Mouse (Mus musculus): ENCODE data around the gene Notum. TPM values are rescaled to one million over a fixed set of nuclear protein-coding genes. Genes with fewer than 3 reads are reported as not detected.
"Not testable (repeated sequence)": the region's sequence is repeated elsewhere in the genome, so short reads cannot be mapped to it uniquely, and the experiment has no call there.

Notum gene
- polyA plus RNA-seq, 1 experiment, result 0.19 TPM

- Histone ChIP-seq H3K79me2 (ENCODE audit: control insufficient read depth, insufficient read depth) (no peaks in the 10 kb centered on the region), H3K4me3 (no peak overlapping the region), H3K4me2 (ENCODE audit: low read depth) (peak overlapping the region; percentile 56), H3K27me3 (ENCODE audit: control insufficient read depth, insufficient read depth, insufficient read length) (no peaks in the 10 kb centered on the region), H3ac (ENCODE audit: control insufficient read depth, insufficient read length) (no peak overlapping the region), H3K36me3 (ENCODE audit: control insufficient read depth, insufficient read depth) (peaks cover 14% of the 10 kb centered on the region)
- TF ChIP-seq POLR2A (IDR thresholded peaks at IDR 0.05; ENCODE audit: insufficient read length, low read depth), result no peak
- TF ChIP-seq POLR2AphosphoS2 (IDR thresholded peaks at IDR 0.05; ENCODE audit: insufficient read length, low read depth), result no peak
- TF ChIP-seq E2F4 (IDR thresholded peaks at IDR 0.05; ENCODE audit: insufficient read depth), result no peak
- peak in 1 of 3 experiments; percentile 30 for TF ChIP-seq MYOD1 (IDR thresholded peaks at IDR 0.05; ENCODE audit: control insufficient read depth in 1 of 3, insufficient read length in 2 of 3, low read depth in 2 of 3)
- no peak for TF ChIP-seq REST (IDR thresholded peaks at IDR 0.05; ENCODE audit: insufficient read depth, insufficient read length)
- no peak for TF ChIP-seq MYOG (IDR thresholded peaks at IDR 0.05; ENCODE audit: control insufficient read depth in 1 of 3, insufficient read depth in 1 of 3, insufficient read length in 2 of 3, low read depth in 2 of 3)
- no peak for TF ChIP-seq MAX (IDR thresholded peaks at IDR 0.05; ENCODE audit: low read depth)
- no peak for TF ChIP-seq TCF3 (IDR thresholded peaks at IDR 0.05; ENCODE audit: insufficient read length, low read depth)
- TF ChIP-seq CEBPB (IDR thresholded peaks at IDR 0.05; ENCODE audit: insufficient read depth, poor library complexity, severe bottlenecking), result no peak
Measured at GRCm38 (mm10) chr11:120683536-120683935, 22.6 kb upstream of the Notum start.

DNA sequence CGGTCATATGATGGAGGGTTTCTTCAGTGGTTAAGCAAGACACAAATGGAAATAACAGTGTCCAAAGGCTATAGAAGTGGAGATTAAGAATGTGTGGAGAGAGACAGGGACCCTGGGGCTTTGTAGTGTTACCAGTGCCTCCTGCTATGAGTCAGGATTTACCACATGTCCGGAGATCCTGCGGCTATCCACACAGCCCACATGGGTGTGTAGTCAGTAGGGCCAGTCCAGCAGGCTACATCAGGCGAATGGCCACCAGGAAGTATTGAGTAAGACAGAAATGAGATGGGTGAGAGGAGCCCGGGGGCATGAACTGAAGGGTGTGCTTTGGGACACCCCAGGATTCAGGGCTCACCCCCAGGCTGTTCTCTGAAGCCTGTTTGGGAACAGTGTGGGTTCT, 21.7 kb upstream of the Notum start:
- Histone ChIP-seq H3K27me3 (ENCODE audit: control insufficient read depth, insufficient read depth, insufficient read length) (no peaks in the 10 kb centered on the region), H3K79me2 (ENCODE audit: control insufficient read depth, insufficient read depth) (no peaks in the 10 kb centered on the region), H3K4me2 (ENCODE audit: low read depth) (peak overlapping the region; percentile 56), H3ac (ENCODE audit: control insufficient read depth, insufficient read length) (no peak overlapping the region), H3K4me3 (no peak overlapping the region), H3K36me3 (ENCODE audit: control insufficient read depth, insufficient read depth) (peaks cover 7% of the 10 kb centered on the region)
- TF ChIP-seq E2F4 (IDR thresholded peaks at IDR 0.05; ENCODE audit: insufficient read depth) (no peak), CEBPB (IDR thresholded peaks at IDR 0.05; ENCODE audit: insufficient read depth, poor library complexity, severe bottlenecking) (peak; percentile 66), USF1 (IDR thresholded peaks at IDR 0.05; ENCODE audit: low read depth) (peak; percentile 23), MYOG (IDR thresholded peaks at IDR 0.05; ENCODE audit: control insufficient read depth in 1 of 3, insufficient read depth in 1 of 3, insufficient read length in 2 of 3, low read depth in 2 of 3) (peak in 1 of 3 experiments; percentile 56), MYOD1 (IDR thresholded peaks at IDR 0.05; ENCODE audit: control insufficient read depth in 1 of 3, insufficient read length in 2 of 3, low read depth in 2 of 3) (peak in 1 of 3 experiments; percentile 56)

DNA sequence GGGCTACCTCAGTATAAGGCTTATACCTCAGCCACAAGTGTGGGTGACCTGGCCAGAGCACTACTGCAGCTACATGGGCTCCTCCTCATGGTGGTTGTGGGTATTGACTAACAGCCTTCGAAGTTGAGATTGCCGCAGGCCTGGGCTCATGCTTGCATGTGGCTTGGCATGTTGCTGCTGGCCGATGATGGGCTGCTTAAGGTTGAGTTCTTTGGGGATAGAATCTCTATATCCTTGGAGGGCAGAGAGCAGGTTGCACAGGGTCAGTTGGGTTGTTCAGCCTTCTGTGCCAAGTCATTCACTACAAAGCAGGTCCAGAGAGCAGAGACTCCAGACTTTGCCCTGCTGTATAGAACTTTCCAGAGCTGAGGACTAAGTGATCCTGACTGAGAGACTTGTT, 18.9 kb upstream of the Notum start:
- H3K4me2 ChIP-seq (ENCODE audit: low read depth), result no peak overlapping the region
- no peak overlapping the region for H3K4me3 ChIP-seq
- H3ac ChIP-seq (ENCODE audit: control insufficient read depth, insufficient read length), result no peak overlapping the region
- TF ChIP-seq MAX (IDR thresholded peaks at IDR 0.05; ENCODE audit: low read depth) (no peak), POLR2AphosphoS2 (IDR thresholded peaks at IDR 0.05; ENCODE audit: insufficient read length, low read depth) (no peak), MYOG (IDR thresholded peaks at IDR 0.05; ENCODE audit: control insufficient read depth in 1 of 3, insufficient read depth in 1 of 3, insufficient read length in 2 of 3, low read depth in 2 of 3) (no peak), TCF3 (IDR thresholded peaks at IDR 0.05; ENCODE audit: insufficient read length, low read depth) (no peak), MYOD1 (IDR thresholded peaks at IDR 0.05; ENCODE audit: control insufficient read depth in 1 of 3, insufficient read length in 2 of 3, low read depth in 2 of 3) (no peak), SRF (IDR thresholded peaks at IDR 0.05; ENCODE audit: control insufficient read depth, insufficient read length, low read depth) (no peak), E2F4 (IDR thresholded peaks at IDR 0.05; ENCODE audit: insufficient read depth) (no peak), REST (IDR thresholded peaks at IDR 0.05; ENCODE audit: insufficient read depth, insufficient read length) (no peak), USF1 (IDR thresholded peaks at IDR 0.05; ENCODE audit: low read depth) (no peak), CEBPB (IDR thresholded peaks at IDR 0.05; ENCODE audit: insufficient read depth, poor library complexity, severe bottlenecking) (no peak), TCF12 (IDR thresholded peaks at IDR 0.05; ENCODE audit: insufficient read depth, poor library complexity, severe bottlenecking) (no peak), POLR2A (IDR thresholded peaks at IDR 0.05; ENCODE audit: insufficient read length, low read depth) (no peak)
- no peaks in the 10 kb centered on the region for H3K27me3 ChIP-seq (ENCODE audit: control insufficient read depth, insufficient read depth, insufficient read length)
- H3K36me3 ChIP-seq (ENCODE audit: control insufficient read depth, insufficient read depth), result peaks cover 7% of the 10 kb centered on the region
- H3K79me2 ChIP-seq (ENCODE audit: control insufficient read depth, insufficient read depth), result no peaks in the 10 kb centered on the region

DNA sequence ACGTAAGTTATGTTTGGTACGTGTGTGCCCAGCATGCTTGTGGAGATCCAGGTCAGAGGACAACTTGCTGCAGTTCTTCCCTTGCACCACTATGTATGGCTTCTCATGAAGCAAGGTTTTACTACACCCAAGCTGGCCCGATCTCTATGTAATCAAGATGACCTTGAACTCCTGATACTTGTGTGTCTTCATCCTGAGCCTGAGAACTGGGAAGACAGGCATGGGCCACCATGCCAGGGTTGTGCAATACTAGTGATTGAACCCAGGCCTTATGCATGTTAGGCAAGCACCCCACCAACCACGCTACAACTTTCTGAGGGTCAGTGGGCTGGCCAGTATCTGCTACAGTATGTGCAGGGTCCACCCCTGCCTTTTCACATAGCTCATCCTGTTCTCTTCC, 16.0 kb upstream of the Notum start:
- Histone ChIP-seq H3K4me2 (ENCODE audit: low read depth) (no peak overlapping the region), H3K36me3 (ENCODE audit: control insufficient read depth, insufficient read depth) (peaks cover 7% of the 10 kb centered on the region), H3K4me3 (no peak overlapping the region), H3ac (ENCODE audit: control insufficient read depth, insufficient read length) (no peak overlapping the region), H3K79me2 (ENCODE audit: control insufficient read depth, insufficient read depth) (no peaks in the 10 kb centered on the region), H3K27me3 (ENCODE audit: control insufficient read depth, insufficient read depth, insufficient read length) (no peaks in the 10 kb centered on the region)
- no peak for TF ChIP-seq POLR2AphosphoS2 (IDR thresholded peaks at IDR 0.05; ENCODE audit: insufficient read length, low read depth)

DNA sequence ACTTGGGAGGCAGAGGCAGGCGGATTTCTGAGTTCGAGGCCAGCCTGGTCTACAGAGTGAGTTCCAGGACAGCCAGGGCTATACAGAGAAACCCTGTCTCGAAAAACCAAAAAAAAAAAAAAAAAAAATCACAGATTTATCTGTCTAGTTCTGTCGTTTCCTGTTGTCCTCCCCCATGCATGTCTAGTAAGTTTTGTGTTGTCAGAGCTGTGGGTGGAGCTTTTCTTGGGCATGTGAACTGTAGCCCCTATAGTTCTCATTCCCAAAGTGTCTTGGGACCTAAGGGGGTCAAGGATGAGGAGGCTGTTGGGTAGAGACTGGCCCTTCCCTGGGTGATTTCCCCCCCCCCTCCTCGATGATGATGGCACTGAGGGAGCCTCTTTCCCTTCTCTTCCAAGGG, 14.9 kb upstream of the Notum start:
- H3K4me2 ChIP-seq (ENCODE audit: low read depth); H3K79me2 ChIP-seq (ENCODE audit: control insufficient read depth, insufficient read depth); H3K27me3 ChIP-seq (ENCODE audit: control insufficient read depth, insufficient read depth, insufficient read length); H3K4me3 ChIP-seq; H3K36me3 ChIP-seq (ENCODE audit: control insufficient read depth, insufficient read depth); H3ac ChIP-seq (ENCODE audit: control insufficient read depth, insufficient read length): not testable (repeated sequence)

DNA sequence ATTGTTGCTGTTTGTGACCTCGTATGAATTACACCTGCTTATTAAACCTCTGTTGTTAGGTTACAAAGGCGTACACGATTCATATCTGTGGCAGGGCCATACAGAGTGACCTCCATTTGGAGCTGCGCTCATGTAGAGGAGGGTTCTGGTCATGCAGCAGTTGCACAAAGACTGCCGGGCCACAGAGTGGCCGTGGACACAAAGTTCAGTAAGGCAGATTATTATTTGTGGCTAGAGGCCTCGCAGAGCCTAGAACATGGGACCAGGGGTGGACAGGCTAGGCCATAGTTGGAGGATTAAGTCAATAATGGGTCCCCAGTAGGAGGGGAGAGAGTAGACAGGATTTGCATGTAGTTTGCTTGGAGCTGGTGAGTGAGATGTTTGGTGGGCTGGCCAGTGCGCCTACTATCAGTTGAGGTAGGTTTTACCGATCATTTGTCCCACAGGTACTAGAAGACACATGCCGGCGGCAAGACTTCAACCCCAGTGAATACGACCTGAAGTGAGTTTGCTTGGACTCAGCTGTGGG, 12.7 kb upstream of the Notum start:
- H3K79me2 ChIP-seq (ENCODE audit: control insufficient read depth, insufficient read depth), result no peaks in the 10 kb centered on the region
- peak overlapping the region; percentile 72 for H3ac ChIP-seq (ENCODE audit: control insufficient read depth, insufficient read length)
- no peaks in the 10 kb centered on the region for H3K36me3 ChIP-seq (ENCODE audit: control insufficient read depth, insufficient read depth)
- H3K4me2 ChIP-seq (ENCODE audit: low read depth), result peak overlapping the region; percentile 96
- no peak for TF ChIP-seq POLR2A (IDR thresholded peaks at IDR 0.05; ENCODE audit: insufficient read length, low read depth)
- no peak for TF ChIP-seq E2F4 (IDR thresholded peaks at IDR 0.05; ENCODE audit: insufficient read depth)
- TF ChIP-seq USF1 (IDR thresholded peaks at IDR 0.05; ENCODE audit: low read depth), result no peak
- TF ChIP-seq MYOD1 (IDR thresholded peaks at IDR 0.05; ENCODE audit: control insufficient read depth in 1 of 3, insufficient read length in 2 of 3, low read depth in 2 of 3), result no peak
- no peak for TF ChIP-seq SRF (IDR thresholded peaks at IDR 0.05; ENCODE audit: control insufficient read depth, insufficient read length, low read depth)
- no peak for TF ChIP-seq POLR2AphosphoS2 (IDR thresholded peaks at IDR 0.05; ENCODE audit: insufficient read length, low read depth)
- TF ChIP-seq TCF3 (IDR thresholded peaks at IDR 0.05; ENCODE audit: insufficient read length, low read depth), result no peak
- TF ChIP-seq CEBPB (IDR thresholded peaks at IDR 0.05; ENCODE audit: insufficient read depth, poor library complexity, severe bottlenecking), result no peak
- TF ChIP-seq MYOG (IDR thresholded peaks at IDR 0.05; ENCODE audit: control insufficient read depth in 1 of 3, insufficient read depth in 1 of 3, insufficient read length in 2 of 3, low read depth in 2 of 3), result no peak
- TF ChIP-seq TCF12 (IDR thresholded peaks at IDR 0.05; ENCODE audit: insufficient read depth, poor library complexity, severe bottlenecking), result no peak
- TF ChIP-seq REST (IDR thresholded peaks at IDR 0.05; ENCODE audit: insufficient read depth, insufficient read length), result no peak
- TF ChIP-seq MAX (IDR thresholded peaks at IDR 0.05; ENCODE audit: low read depth), result no peak
- no peaks in the 10 kb centered on the region for H3K27me3 ChIP-seq (ENCODE audit: control insufficient read depth, insufficient read depth, insufficient read length)
- peak overlapping the region; percentile 44 for H3K4me3 ChIP-seq

All from myocyte (in vitro differentiated cells).